Mouse (Mus musculus) limb, embryonic 14.5 days (tissue): Measurements from ENCODE around the gene Grm2. TPM values are rescaled to one million over a fixed set of nuclear protein-coding genes. Genes with fewer than 3 reads are reported as not detected.

Source experiments
- ATAC-seq: fragments of 200-750 bp; cut with Nextera tagmentation; 2 replicates; pipeline ENCODE4 v1.8.0; 2017; ENCODE audit warnings: low read depth, moderate number of reproducible peaks, moderate TSS enrichment; ENCODE audit not compliant: low FRiP score
- DNase-seq: peaks from one replicate; pipeline ENCODE4 v3.0.0-alpha.2; 2015; ENCODE audit warnings: low spot score
- H3K27ac ChIP-seq: fragments of 300-500 bp; sonication (generic); replicated peaks from 2 replicates; pipeline ENCODE4 v1.5.1; 2014; ENCODE audit warnings: low read depth, mild to moderate bottlenecking, low read length, moderate library complexity, mixed read lengths
- H3K27me3 ChIP-seq: fragments of 300-500 bp; sonication (generic); 2 replicates; pipeline ENCODE4 v1.6.1; 2014; ENCODE audit warnings: low read length, mixed read lengths; ENCODE audit not compliant: control insufficient read depth, insufficient read depth
- H3K36me3 ChIP-seq: fragments of 300-500 bp; sonication (generic); 2 replicates; pipeline ENCODE4 v1.6.1; 2014; ENCODE audit warnings: mild to moderate bottlenecking, low read length, moderate library complexity, mixed read lengths; ENCODE audit not compliant: control insufficient read depth, insufficient read depth
- H3K4me1 ChIP-seq: fragments of 300-500 bp; sonication (generic); 2 replicates; pipeline ENCODE4 v1.6.1; 2014; ENCODE audit warnings: antibody characterized with exemption, low read length, mixed read lengths; ENCODE audit not compliant: control insufficient read depth, insufficient read depth
- H3K4me2 ChIP-seq: fragments of 300-500 bp; sonication (generic); replicated peaks from 2 replicates; pipeline ENCODE4 v1.6.1; 2014; ENCODE audit warnings: low read depth, mild to moderate bottlenecking, low read length, moderate library complexity; ENCODE audit not compliant: severe bottlenecking
- H3K4me3 ChIP-seq: fragments of 300-500 bp; sonication (generic); replicated peaks from 2 replicates; pipeline ENCODE4 v1.5.1; 2014; ENCODE audit warnings: low read length
- H3K9ac ChIP-seq: fragments of 300-500 bp; sonication (generic); 2 replicates; pipeline ENCODE4 v1.6.1; 2014; ENCODE audit warnings: mild to moderate bottlenecking, low read depth, low read length, moderate library complexity; ENCODE audit not compliant: severe bottlenecking
- H3K9me3 ChIP-seq: fragments of 300-500 bp; sonication (generic); 2 replicates; pipeline ENCODE4 v1.6.1; 2016; ENCODE audit warnings: low read length; ENCODE audit not compliant: control insufficient read depth
- POLR2A ChIP-seq: fragments of 200-500 bp; IDR thresholded peaks from 2 replicates; pipeline ENCODE4 v1.8.0; 2012; ENCODE audit warnings: inconsistent platforms, mild to moderate bottlenecking, moderate library complexity, borderline replicate concordance; ENCODE audit not compliant: insufficient read depth, insufficient read length; ENCODE audit errors: extremely low read depth
- WGBS: fragments of 180-500 bp; shearing (Covaris S2); extraction: QIAGEN DNeasy Blood & Tissue Kit; methylation state at CpG from one replicate; pipeline ENCODE4 v1.1.7; 2014; 5-methylcytosine and 5-hydroxymethylcytosine counted together
- polyA plus RNA-seq, 2 experiments: library from polyadenylated mRNA; depleted of rRNA in 1 of 2; stranded (reverse) in 1 of 2; unstranded in 1 of 2; fragments of >200 nt; fragmentation: Nextera tagmentation in 1 of 2; extraction: Ambion mirVana in 1 of 2; gene quantifications; 2 replicates each; pipeline versions ENCODE4 v1.2.1 to v1.2.3; 2012 to 2014

Gene Grm2
- polyA plus RNA-seq, 2 experiments: 0.06 TPM; not detected in 1

DNA sequence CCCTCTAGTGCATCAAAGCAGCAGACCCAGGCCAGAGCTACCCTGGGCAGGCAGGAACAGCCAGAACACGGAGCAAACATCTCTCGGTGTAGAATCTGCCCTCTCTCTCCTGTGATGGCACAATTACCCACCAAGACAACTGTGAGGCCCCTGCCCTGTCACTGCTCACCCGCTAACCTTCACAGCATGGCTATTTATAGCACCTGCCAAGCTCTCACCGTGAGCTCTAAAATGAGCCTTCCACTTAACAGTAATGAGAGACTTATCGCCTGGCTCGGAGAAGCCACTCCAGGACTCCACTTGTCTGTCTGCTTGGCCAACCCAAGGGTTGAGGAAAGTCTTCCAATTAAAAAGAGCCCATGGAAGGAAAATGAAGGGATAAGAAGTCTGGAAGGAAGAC lies 7.3 kb upstream of the Grm2 start:
- DNase-seq: no peak
- Histone ChIP-seq H3K4me3 (no peak overlapping the region), H3K4me2 (no peak overlapping the region), H3K27ac (no peak overlapping the region), H3K4me1 (no peaks in the 10 kb centered on the region), H3K36me3 (peaks cover 82% of the 10 kb centered on the region), H3K27me3 (no peaks in the 10 kb centered on the region), H3K9me3 (no peaks in the 10 kb centered on the region), H3K9ac (no peak overlapping the region)
- WGBS: 83% methylated on average over 6 of the region's 6 CpGs
- no peak for ATAC-seq
- no peak for TF ChIP-seq POLR2A

DNA sequence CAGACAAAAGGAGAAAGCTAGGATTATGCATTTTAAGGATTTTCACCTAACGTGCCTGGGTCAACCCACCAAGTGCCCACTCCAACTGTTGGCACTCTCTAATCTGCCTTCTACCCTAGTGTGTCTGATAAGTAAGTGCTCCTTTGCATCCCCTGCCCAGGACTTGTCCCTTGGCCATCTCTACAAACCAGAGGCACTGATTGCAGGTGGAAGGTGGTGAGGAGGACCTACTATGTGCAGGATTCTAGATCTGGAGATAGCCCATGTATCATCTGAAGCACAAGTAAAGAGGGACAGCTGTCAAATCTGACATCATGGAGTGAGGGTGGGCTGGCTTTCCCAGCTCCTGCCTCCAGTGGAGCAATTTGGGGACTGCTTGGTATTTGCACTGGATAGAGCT lies 4.1 kb upstream of the Grm2 start:
- TF ChIP-seq POLR2A: no peak
- Histone ChIP-seq H3K9me3 (no peaks in the 10 kb centered on the region), H3K4me2 (no peak overlapping the region), H3K36me3 (peaks cover 51% of the 10 kb centered on the region), H3K27ac (no peak overlapping the region), H3K4me1 (peaks cover 7% of the 10 kb centered on the region; the same call in 1 of the 2 replicates), H3K4me3 (no peak overlapping the region), H3K27me3 (peaks cover 9% of the 10 kb centered on the region), H3K9ac (no peak overlapping the region)
- WGBS: 89% methylated on average over 1 of the region's 1 CpGs
- no peak for DNase-seq
- ATAC-seq: no peak

DNA sequence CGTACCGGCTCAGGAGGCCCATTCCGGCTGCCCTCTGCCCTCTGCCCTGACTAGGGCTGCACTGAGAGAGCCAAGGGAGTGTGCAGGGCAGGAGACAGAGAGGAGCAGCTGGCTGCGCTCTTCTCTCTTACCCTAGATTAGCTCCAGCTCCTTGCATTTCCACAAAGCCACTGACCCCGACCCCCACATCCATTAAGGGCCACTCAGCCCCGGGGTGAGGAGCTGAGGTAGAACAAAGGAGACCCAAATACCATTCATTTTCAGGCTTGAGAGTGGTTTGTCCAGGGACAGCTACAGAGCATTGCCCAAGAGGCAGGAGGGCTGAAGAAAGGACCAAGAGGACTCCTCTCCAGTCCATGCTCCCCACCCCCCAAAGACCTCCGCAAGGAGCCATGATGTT lies 3.6 kb upstream of the Grm2 start:
- H3K4me2 ChIP-seq: no peak overlapping the region
- no peak for TF ChIP-seq POLR2A
- WGBS: 79% methylated on average over 7 of the region's 7 CpGs
- DNase-seq (no peak), ATAC-seq (no peak)
- no peak overlapping the region for H3K9ac ChIP-seq
- H3K36me3 ChIP-seq: peaks cover 46% of the 10 kb centered on the region
- no peak overlapping the region for H3K27ac ChIP-seq
- H3K27me3 ChIP-seq: peaks cover 13% of the 10 kb centered on the region
- no peak overlapping the region for H3K4me3 ChIP-seq
- H3K4me1 ChIP-seq: peaks cover 7% of the 10 kb centered on the region; the same call in 1 of the 2 replicates
- H3K9me3 ChIP-seq: no peaks in the 10 kb centered on the region

DNA sequence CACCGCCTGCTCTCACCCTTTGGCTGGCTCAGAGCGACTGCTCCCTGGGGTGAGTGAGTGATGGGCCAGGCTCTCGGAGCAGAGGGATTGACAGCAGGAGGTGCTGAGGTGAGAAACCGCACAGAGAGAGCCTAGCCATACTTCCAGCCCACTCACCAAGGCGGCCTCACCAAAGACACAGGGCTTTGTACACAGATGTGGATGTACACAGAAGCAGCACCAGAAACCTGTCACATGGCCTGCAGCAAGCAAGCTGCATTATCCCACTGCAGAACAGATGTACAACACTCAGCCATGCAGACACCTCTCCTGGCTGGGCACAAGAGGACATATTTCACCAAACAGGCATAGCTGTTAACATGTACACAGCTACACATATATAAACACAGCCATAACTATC lies 1.7 kb upstream of the Grm2 start:
- Histone ChIP-seq H3K4me2 (no peak overlapping the region), H3K9me3 (no peaks in the 10 kb centered on the region), H3K4me1 (peaks cover 7% of the 10 kb centered on the region; the same call in 1 of the 2 replicates), H3K27me3 (peaks cover 16% of the 10 kb centered on the region), H3K9ac (no peak overlapping the region), H3K36me3 (peaks cover 42% of the 10 kb centered on the region), H3K27ac (no peak overlapping the region), H3K4me3 (no peak overlapping the region)
- no peak for ATAC-seq
- WGBS: 29% methylated on average over 5 of the region's 5 CpGs
- no peak for DNase-seq
- no peak for TF ChIP-seq POLR2A

DNA sequence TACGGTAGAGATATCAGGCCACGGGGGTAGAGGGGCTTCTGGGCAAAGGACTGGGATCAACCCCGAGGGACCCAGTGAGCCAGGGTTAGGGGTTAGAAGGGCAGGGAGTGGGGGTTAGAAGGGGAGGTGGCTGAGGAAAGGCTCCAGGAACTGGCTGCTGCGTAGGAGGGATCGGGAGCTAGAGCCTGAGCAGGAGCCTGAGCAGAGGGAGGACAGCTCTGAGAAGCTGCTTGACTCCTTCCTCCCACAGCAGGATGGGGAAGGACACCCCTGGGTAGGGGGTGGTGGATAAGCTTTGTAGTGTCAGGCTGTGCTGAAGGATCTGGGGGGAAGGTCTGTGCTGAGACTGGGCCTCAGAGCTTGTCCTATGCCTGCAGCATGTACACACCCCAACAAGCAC lies 938 bp upstream of the Grm2 start:
- 52% methylated on average over 5 of the region's 5 CpGs for WGBS
- H3K9me3 ChIP-seq: no peaks in the 10 kb centered on the region

DNA sequence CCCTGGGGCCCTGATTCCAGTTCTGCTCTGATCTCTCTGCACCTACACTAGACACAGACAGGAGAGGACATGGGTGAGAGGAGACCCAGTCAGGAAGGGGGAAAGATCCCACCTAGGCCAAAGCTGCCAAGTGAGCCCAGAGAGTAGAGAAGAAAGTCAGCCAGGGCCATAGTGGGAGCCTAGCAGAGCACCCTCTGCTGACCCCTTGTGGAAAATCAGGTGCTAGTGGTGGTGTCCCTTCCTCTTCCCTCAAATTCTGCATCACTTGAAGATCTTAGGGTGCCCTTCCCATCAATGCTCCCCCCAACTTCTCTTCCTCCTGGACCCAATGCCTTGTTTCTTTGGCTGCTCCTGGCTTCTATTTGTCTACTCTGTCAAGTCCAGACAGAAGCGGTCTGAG lies 3.2 kb downstream of the Grm2 start:
- no peak for DNase-seq

More for the DNA sequence above, 938 bp upstream of the Grm2 start:
- peaks cover 7% of the 10 kb centered on the region; the same call in 1 of the 2 replicates for H3K4me1 ChIP-seq
- DNase-seq (no peak), ATAC-seq (no peak)
- H3K4me3 ChIP-seq: no peak overlapping the region
- peaks cover 35% of the 10 kb centered on the region for H3K36me3 ChIP-seq
- H3K27ac ChIP-seq: no peak overlapping the region
- TF ChIP-seq POLR2A: no peak
- peaks cover 16% of the 10 kb centered on the region for H3K27me3 ChIP-seq
- H3K9ac ChIP-seq: no peak overlapping the region
- no peak overlapping the region for H3K4me2 ChIP-seq

More for the DNA sequence above, 3.2 kb downstream of the Grm2 start:
- Histone ChIP-seq H3K27me3 (peaks cover 16% of the 10 kb centered on the region), H3K4me3 (no peak overlapping the region), H3K4me2 (no peak overlapping the region), H3K9me3 (no peaks in the 10 kb centered on the region), H3K9ac (no peak overlapping the region), H3K4me1 (peaks cover 7% of the 10 kb centered on the region; the same call in 1 of the 2 replicates), H3K36me3 (no peaks in the 10 kb centered on the region), H3K27ac (no peak overlapping the region)
- WGBS: 57% methylated on average over 1 of the region's 1 CpGs
- ATAC-seq: no peak
- TF ChIP-seq POLR2A: no peak
